Mouse (Mus musculus) stomach, embryonic 16.5 days (tissue): ENCODE results near the gene Zmynd19. TPM values are rescaled to one million over a fixed set of nuclear protein-coding genes. Genes with fewer than 3 reads are reported as not detected.

Experiments used
- ATAC-seq: fragments of 200-750 bp; cut with Nextera tagmentation; 2 replicates; pipeline ENCODE4 v1.8.0; 2017; ENCODE audit warnings: moderate number of reproducible peaks, moderate TSS enrichment; ENCODE audit not compliant: insufficient read depth, low FRiP score
- H3K27ac ChIP-seq: fragments of 300-500 bp; sonication (generic); 2 replicates; pipeline ENCODE4 v1.5.1; 2014; ENCODE audit warnings: low read length
- H3K27me3 ChIP-seq: fragments of 300-500 bp; sonication (generic); 2 replicates; pipeline ENCODE4 v1.6.1; 2014; ENCODE audit warnings: low read length, control low read depth, mixed read lengths; ENCODE audit not compliant: control insufficient read depth, insufficient read depth
- H3K36me3 ChIP-seq: fragments of 300-500 bp; sonication (generic); 2 replicates; pipeline ENCODE4 v1.6.1; 2014; ENCODE audit warnings: low read length; ENCODE audit not compliant: control insufficient read depth, insufficient read depth
- H3K4me1 ChIP-seq: fragments of 300-500 bp; sonication (generic); 2 replicates; pipeline ENCODE4 v1.6.1; 2014; ENCODE audit warnings: low read length, control low read depth, mixed read lengths; ENCODE audit not compliant: control insufficient read depth, insufficient read depth
- H3K4me2 ChIP-seq: fragments of 300-500 bp; sonication (generic); 2 replicates; pipeline ENCODE4 v1.6.1; 2014; ENCODE audit warnings: low read depth, low read length, mixed read lengths
- H3K4me3 ChIP-seq: fragments of 300-500 bp; sonication (generic); replicated peaks from 2 replicates; pipeline ENCODE4 v1.5.1; 2014; ENCODE audit warnings: mild to moderate bottlenecking, low read length
- H3K9ac ChIP-seq: fragments of 300-500 bp; sonication (generic); 2 replicates; pipeline ENCODE4 v1.6.1; 2014; ENCODE audit warnings: low read length
- H3K9me3 ChIP-seq: fragments of 300-500 bp; sonication (generic); replicated peaks from 2 replicates; pipeline ENCODE4 v1.6.1; 2016; ENCODE audit warnings: low read length, control low read depth; ENCODE audit not compliant: control insufficient read depth
- WGBS: fragments of 180-500 bp; shearing (Covaris S2); extraction: QIAGEN DNeasy Blood & Tissue Kit; methylation state at CpG from one replicate; pipeline ENCODE4 v1.1.7; 2014; 5-methylcytosine and 5-hydroxymethylcytosine counted together
- polyA plus RNA-seq: library from polyadenylated mRNA; unstranded; fragments of >200 nt; fragmentation: Nextera tagmentation; extraction: Ambion mirVana; gene quantifications from 2 replicates; pipeline ENCODE4 v1.2.1, GENCODE M21; 2015

Gene Zmynd19
- polyA plus RNA-seq, 1 experiment from 2014 or later = 2.3 TPM

DNA sequence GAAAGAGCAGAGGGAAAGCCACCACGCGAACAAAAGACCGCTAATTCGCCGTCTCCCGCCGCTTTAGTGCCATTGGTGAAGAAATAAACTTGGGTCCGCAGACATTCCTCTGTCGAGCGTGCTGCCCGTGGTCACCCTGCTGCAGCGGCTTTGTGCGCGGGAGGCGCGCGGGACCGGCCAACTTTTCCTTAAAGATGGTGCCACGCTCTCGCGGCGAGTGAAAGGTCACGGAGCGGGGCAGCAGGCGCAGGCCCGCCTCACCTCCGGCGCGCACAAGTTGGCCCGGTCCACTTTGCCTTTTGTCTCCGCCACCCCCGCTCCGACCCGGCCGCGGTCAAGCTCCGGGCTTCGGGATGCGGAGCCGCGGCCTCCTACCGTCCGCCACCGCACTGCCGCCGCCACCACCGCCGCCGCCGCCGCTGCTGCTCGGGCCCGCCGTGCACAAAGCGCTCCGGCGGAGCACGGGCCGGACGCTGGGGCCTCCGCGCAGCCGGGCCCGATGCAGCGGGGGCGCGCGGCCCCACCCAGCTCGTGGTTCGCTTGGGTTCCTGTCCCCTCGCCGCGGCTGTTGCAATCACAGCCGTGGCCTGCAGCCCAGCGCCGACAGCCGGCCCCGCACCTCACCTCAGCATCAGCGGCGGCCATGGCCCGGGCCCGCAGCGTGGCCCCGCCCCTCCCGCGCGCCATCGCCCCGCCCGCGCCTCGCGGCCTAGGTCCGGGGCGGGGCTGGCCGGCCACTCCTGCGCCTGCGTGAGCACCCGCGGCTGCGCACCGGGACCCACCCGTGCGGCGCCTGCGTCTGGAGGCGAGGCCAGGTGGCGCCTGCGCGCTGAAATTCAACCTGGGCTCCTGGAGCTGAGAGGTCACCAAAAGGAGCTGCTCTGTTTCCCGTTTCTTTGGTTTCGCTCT lies 30.4 kb upstream of the Zmynd19 start, which contains the start of gene Ehmt1:
Ehmt1 (minus strand) TSS at position 685 of the 909 bp plus-strand sequence.
- peak within 1 kb of the TSS; percentile 77 for H3K4me2 ChIP-seq
- H3K27ac ChIP-seq = peak within 1 kb of the TSS; percentile 93
- peak within 1 kb of the TSS; percentile 96 for H3K4me3 ChIP-seq

DNA sequence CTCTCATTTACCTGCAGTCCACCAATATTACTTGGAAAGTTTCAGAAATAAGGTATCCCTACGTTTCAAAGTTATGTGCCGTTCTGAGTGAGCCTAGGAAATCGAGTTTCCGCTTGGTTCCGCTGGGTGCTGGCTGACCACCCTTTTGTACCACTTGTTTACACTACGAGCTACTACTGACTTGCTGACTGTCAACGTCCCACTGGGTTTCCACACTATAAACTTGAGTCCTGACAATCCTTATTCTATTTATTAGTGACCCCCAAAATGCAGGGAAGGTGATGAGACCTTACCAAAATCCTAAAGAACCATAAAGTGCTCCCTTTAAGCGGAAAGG lies 29.8 kb upstream of the Zmynd19 start:
- WGBS = 9% methylated on average over 8 of the region's 8 CpGs
- peak overlapping the region; percentile 97 for H3K9ac ChIP-seq
- peak overlapping the region; percentile 96 for H3K4me3 ChIP-seq
- H3K27me3 ChIP-seq = no peaks in the 10 kb centered on the region
- H3K27ac ChIP-seq = peak overlapping the region; percentile 81; the same call in 1 of the 2 replicates
- ATAC-seq = peak; percentile 23
- H3K9me3 ChIP-seq = no peaks in the 10 kb centered on the region
- no peaks in the 10 kb centered on the region for H3K36me3 ChIP-seq
- peak overlapping the region; percentile 77 for H3K4me2 ChIP-seq
- peaks cover 9% of the 10 kb centered on the region for H3K4me1 ChIP-seq

More for the DNA sequence above, 30.4 kb upstream of the Zmynd19 start, which contains the start of gene Ehmt1:
- no peaks in the 10 kb centered on the region for H3K36me3 ChIP-seq
- H3K4me1 ChIP-seq = peaks cover 9% of the 10 kb centered on the region
- peak; percentile 99 for ATAC-seq
- H3K27me3 ChIP-seq = no peaks in the 10 kb centered on the region
- WGBS = under 1% methylated on average over 85 of the region's 112 CpGs
- H3K9me3 ChIP-seq = no peaks in the 10 kb centered on the region
- H3K9ac ChIP-seq = peak within 1 kb of the TSS; percentile 97

DNA sequence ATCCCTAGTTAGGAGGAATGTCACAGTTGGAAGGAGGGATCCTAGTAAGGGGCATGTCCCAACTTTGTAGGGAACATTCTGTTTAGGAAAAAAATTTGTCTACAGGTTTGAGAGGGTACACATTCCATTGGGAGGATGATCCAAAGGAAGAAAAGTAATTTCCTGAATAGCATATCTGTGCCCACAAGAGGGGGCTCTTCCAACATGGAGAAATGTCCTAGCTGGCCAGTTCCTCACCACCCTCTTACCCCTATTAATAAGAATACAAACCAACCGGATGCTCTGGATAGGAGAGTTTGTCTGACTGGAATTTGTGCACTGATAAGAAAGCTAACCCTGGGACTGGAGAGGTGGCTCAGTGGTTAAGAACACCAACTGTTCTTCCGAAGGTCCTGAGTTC lies 26.0 kb upstream of the Zmynd19 start:
- H3K27me3 ChIP-seq = no peaks in the 10 kb centered on the region
- ATAC-seq = no peak
- 38% methylated on average over 2 of the region's 2 CpGs for WGBS

GRCm38 (mm10) chr2:24925284-24925683 lies 24.3 kb upstream of the Zmynd19 start:
- Histone ChIP-seq H3K27ac (no peak overlapping the region), H3K9ac (no peak overlapping the region), H3K36me3 (no peaks in the 10 kb centered on the region), H3K9me3 (no peaks in the 10 kb centered on the region), H3K27me3 (no peaks in the 10 kb centered on the region), H3K4me2 (no peak overlapping the region), H3K4me1 (peaks cover 8% of the 10 kb centered on the region), H3K4me3 (no peak overlapping the region)
- 73% methylated on average over 8 of the region's 8 CpGs for WGBS
- ATAC-seq = no peak

More for the DNA sequence above, 26.0 kb upstream of the Zmynd19 start:
- Histone ChIP-seq H3K9me3 (no peaks in the 10 kb centered on the region), H3K4me1 (peaks cover 8% of the 10 kb centered on the region), H3K4me2 (no peak overlapping the region), H3K36me3 (no peaks in the 10 kb centered on the region), H3K4me3 (no peak overlapping the region), H3K9ac (no peak overlapping the region), H3K27ac (no peak overlapping the region)

DNA sequence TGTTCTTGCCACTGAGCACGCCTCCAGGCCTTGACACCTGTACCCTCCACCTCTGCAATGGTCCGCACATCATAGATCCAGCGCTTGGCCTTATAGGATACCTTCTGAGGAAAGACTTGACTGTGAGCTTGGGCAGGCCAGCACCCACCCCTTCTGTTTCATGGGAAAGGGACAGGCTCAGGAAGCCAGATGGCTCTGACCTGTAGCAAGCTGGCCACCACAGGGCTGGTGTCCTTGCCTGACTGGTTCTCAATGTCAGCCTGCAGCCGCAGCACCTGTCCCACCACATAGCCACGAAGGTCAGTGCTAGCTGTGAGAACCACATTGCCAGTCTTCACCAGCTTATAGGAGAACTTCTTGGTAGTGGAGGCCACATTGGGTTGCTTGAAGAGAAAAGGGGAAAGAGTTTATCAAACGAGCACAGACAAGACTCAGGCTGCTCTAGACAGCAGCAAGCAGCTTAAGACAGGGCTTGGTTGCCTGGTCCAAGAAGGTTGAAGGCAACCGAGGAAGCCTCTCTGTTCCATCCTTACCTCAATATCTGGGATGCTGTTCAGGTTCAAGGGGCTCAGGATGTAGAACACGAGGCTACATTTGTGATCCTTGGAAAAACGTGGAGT lies 23.1 kb upstream of the Zmynd19 start:
- Histone ChIP-seq H3K27me3 (no peaks in the 10 kb centered on the region), H3K27ac (peak overlapping the region; percentile 82; the same call in 1 of the 2 replicates), H3K9me3 (no peaks in the 10 kb centered on the region), H3K4me2 (no peak overlapping the region), H3K36me3 (no peaks in the 10 kb centered on the region), H3K4me1 (peaks cover 8% of the 10 kb centered on the region), H3K9ac (0 out of 2 replicates have a peak overlapping the region, but pooled peaks have one; percentile 8), H3K4me3 (no peak overlapping the region)
- 77% methylated on average over 9 of the region's 9 CpGs for WGBS
- no peak for ATAC-seq

GRCm38 (mm10) chr2:24926965-24927358 lies 22.6 kb upstream of the Zmynd19 start:
- Histone ChIP-seq H3K4me1 (peaks cover 8% of the 10 kb centered on the region), H3K9me3 (no peaks in the 10 kb centered on the region), H3K27ac (peak overlapping the region; percentile 82), H3K36me3 (no peaks in the 10 kb centered on the region), H3K9ac (0 out of 2 replicates have a peak overlapping the region, but pooled peaks have one; percentile 8), H3K4me2 (no peak overlapping the region), H3K27me3 (no peaks in the 10 kb centered on the region), H3K4me3 (no peak overlapping the region)
- WGBS = 51% methylated on average over 7 of the region's 7 CpGs
- no peak for ATAC-seq

- H3K4me1 ChIP-seq = peaks cover 8% of the 10 kb centered on the region
- WGBS = 49% methylated on average over 4 of the region's 4 CpGs
- H3K4me3 ChIP-seq = no peak overlapping the region
- ATAC-seq = peak; percentile 91
- peak overlapping the region; percentile 86 for H3K27ac ChIP-seq
- H3K4me2 ChIP-seq = peak overlapping the region; percentile 32
- no peaks in the 10 kb centered on the region for H3K36me3 ChIP-seq
- peak overlapping the region; percentile 11; the same call in 1 of the 2 replicates for H3K9ac ChIP-seq
- no peaks in the 10 kb centered on the region for H3K27me3 ChIP-seq
- H3K9me3 ChIP-seq = no peaks in the 10 kb centered on the region
Observed at GRCm38 (mm10) chr2:24927810-24928479, 21.6 kb upstream of the Zmynd19 start.

GRCm38 (mm10) chr2:24929119-24929518 lies 20.5 kb upstream of the Zmynd19 start:
- no peaks in the 10 kb centered on the region for H3K36me3 ChIP-seq
- peaks cover 17% of the 10 kb centered on the region for H3K4me1 ChIP-seq
- H3K9ac ChIP-seq = no peak overlapping the region
- H3K9me3 ChIP-seq = no peaks in the 10 kb centered on the region
- no peaks in the 10 kb centered on the region for H3K27me3 ChIP-seq
- ATAC-seq = peak; percentile 71; the same call in 1 of the 2 replicates
- H3K4me2 ChIP-seq = peak overlapping the region; percentile 24; the same call in 1 of the 2 replicates
- WGBS = 32% methylated on average over 2 of the region's 2 CpGs
- H3K27ac ChIP-seq = peak overlapping the region; percentile 86
- H3K4me3 ChIP-seq = no peak overlapping the region
